Mouse (Mus musculus): Measurements from ENCODE around the gene Tnfaip8l1.

Gene Tnfaip8l1

GRCm38 (mm10) chr17:56162231-56162774 is at the start of gene Tnfaip8l1:
Tnfaip8l1 (plus strand) TSS chr17:56162477.
- peak; percentile 91 for DNase-seq (ENCODE audit: low spot score)

DNA sequence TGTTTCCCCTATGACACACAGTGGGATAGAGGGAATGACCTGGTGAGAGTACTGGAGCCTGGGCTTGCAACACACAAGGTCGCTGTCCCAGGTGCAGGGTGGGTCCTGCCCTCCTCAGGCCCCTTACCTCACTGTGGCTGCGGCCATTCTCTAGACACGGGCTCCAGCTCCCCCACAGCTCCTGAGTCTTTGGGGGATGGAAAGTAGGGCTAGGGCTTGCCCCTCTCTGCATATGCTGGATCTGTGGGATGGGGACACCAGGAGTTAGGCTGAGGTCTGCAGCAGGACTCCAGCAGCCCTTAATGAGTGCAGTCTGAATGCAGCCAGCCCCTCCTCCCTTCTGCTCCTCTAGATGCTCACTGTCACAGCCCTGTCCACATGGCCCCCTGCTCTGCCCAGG is 49.5 kb upstream of the Tnfaip8l1 start:
- no peak for DNase-seq (ENCODE audit: low spot score)

DNA sequence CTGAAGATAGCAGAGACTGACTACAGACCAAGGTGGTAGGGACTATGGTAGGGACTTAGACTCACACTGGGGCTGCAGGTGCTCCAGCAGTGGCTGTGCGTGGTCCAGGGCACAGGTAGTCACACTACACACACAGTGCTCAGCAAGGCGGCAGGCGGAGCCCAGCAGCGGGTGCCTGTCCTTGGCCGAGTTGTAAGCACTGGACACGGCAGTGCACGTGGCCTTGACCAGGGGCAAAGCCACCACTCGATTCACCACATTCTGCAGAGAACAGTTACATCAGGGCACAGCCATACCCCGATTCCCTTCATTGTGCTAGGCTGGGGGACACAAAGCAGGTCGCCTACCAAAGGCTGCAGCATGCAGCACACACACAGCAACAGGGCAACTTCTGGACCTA is 46.1 kb upstream of the Tnfaip8l1 start:
- DNase-seq (ENCODE audit: low spot score), result no peak

DNA sequence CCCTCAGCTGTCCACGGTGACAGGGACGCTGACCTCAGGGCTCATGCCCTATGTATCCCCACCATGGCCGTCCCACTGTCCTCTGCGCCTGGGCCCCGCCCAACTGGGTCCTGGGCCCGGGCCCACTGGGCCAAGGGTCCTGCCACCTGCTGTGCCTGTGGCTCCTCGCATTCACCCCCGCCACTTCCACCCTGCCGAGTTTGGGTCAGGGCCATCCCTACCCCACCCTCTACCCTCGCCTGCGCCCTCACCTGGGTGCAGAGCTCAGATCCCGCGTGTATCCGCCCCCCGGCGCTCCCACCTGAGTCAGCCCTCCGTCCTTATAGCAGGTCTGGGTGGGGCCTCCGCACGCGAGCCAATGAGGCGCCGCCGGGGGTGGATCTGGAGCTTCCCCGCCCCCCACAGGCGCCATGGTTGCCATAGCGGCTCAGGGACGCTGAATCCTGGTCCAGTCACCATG is 45.0 kb upstream of the Tnfaip8l1 start, which contains the start of gene Plin5:
Plin5 (minus strand) TSS at position 346 of the 460 bp plus-strand sequence.
- no peak for DNase-seq (ENCODE audit: low spot score)

DNA sequence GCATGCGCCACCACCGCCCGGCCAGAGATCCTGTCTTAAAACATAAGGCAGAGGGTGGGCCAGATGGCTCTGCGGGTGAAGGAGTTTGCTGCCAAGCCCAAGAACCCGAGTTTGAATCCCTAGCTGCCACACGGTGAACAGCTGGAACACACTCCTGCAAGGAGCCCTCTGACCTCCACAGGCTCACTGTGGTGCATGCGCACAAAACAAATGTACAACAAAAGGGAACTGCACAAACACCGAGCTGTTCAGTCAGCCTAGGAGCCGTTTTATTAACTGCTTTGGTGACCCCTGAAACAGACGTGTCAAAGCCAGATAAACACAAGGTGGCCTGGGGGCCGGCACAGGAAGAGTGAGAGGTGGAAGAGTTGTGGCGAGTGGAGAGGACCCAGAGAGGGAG is 42.8 kb upstream of the Tnfaip8l1 start:
- no peak for DNase-seq (ENCODE audit: low spot score)

DNA sequence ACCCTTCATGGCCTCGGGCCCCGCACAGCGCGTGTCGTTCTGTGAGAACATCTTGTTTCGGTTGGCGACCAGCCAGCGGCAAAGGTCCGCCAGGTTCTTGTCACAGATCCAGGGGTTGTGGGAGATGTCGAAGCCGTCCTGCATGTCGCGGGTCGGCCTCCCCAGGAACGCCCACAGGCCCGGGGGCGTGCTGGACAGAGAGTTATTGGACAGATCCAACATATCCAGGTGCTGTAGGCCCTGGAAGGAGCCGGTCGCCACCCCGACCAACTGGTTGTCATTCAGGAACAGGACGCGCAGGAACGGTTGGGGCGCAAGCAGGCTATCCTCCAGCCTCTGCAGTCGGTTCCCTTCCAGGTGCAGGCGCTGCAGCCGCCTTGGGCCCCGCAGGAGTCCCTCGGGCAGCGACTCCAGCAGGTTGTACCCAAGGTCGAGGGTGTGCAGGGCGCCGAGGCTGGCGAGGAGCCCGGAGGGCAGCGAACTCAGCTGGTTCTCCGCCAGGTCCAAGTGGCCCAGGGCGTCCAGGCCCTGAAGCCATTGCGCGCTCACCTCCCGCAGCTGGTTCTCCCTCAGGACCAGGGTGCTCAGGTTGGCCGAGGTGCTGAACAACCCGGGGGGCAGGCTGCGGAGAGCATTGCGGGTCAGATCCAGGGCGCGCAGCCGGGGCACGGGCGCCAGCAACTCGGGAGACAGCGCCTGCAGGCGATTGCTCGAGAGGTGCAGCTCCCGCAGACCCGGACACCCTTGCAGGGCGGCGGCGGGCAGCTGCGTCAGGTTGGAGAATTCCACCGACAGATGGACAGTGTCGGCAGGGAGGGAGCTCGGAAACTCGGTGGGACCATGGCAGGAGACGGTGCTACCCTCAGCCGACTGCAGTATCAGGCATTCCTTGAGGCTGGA is 42.0 kb upstream of the Tnfaip8l1 start:
- DNase-seq (ENCODE audit: low spot score), result no peak

DNA sequence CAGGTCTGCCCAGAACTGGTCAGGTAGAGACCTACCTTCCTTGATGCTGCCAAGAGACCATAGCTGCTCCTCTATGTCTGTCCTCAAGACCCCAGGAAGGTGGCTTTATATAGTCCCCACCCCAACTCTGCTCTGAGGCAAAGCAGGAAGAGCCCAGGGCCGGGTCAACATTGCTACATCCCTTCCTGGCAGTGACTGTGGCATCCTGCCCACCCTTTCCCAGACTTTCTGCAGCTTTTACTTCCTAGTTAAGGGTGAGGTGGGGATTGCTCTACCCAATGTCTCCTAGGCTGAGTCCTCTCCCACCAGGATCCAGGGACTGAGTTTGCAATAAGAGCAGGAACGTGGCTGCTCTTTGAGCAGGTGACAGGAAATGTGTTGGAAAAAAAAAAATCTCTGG is 40.5 kb upstream of the Tnfaip8l1 start, which contains the start of gene Lrg1:
Lrg1 (minus strand) TSS at position 176 of the 400 bp plus-strand sequence.
- DNase-seq (ENCODE audit: low spot score), result no peak

- DNase-seq (ENCODE audit: low spot score), result no peak
Observed at GRCm38 (mm10) chr17:56123161-56123560, 39.1 kb upstream of the Tnfaip8l1 start.

DNA sequence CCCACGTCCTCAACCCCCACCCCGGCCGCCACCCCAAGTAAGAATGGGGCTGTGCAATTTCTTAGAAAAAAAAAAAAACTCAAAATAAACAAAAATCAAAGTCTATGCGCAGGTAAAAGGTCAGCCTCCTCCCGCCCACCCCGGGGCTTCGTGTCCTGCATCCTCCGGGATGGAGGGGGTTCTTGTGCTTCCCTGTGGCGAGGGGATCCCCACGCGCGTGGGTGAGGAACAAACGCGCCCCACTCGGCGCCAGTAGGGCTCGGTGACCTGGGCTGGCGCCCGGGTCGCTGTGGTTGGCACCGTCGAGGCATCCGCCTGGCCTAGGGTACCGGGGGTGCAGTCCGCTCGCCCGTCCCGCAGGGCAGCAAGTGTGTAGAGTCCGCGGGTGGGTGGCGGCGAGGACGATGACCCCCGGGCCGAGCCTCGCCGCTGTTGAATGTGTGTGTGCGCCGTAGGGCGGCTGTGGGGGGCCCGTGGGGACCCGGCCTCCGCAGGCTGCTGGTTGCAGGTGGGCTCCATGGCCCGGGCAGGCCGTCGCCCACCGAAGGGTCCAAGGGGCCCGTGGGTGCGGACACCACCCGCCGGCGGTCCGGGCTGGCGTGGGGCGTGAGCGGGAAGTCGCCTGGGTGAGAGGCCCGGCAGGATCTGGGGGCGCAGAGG is 38.5 kb upstream of the Tnfaip8l1 start:
- DNase-seq (ENCODE audit: low spot score), result no peak

GRCm38 (mm10) chr17:56124377-56125275 is 37.7 kb upstream of the Tnfaip8l1 start:
- DNase-seq (ENCODE audit: low spot score), result no peak

- DNase-seq (ENCODE audit: low spot score), result no peak
Observed at GRCm38 (mm10) chr17:56125276-56125630, 37.0 kb upstream of the Tnfaip8l1 start.

- no peak for DNase-seq (ENCODE audit: low spot score)
Observed at GRCm38 (mm10) chr17:56126175-56126574, 36.1 kb upstream of the Tnfaip8l1 start.

DNA sequence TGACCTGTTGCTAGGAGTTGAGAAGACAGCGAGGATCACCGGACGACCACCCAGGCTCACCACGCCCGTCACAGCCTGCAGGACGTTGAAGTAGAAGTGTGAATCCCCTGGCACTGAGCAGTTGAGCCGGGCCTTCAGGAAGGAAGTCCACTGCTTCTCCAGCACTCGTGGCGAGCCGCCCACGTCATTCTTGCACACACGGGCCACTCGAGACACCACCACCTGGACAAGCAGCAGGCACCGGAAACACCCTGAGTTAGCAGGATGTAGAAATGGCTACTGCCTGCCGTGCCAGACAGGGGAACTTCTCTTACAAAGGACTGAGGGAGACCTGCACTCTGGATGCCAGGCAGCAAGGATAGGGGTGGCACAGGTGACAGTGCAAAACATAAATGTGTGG is 34.0 kb upstream of the Tnfaip8l1 start:
- no peak for DNase-seq (ENCODE audit: low spot score)

GRCm38 (mm10) chr17:56131136-56131535 is 31.1 kb upstream of the Tnfaip8l1 start:
- no peak for DNase-seq (ENCODE audit: low spot score)

- DNase-seq (ENCODE audit: low spot score), result no peak
Observed at GRCm38 (mm10) chr17:56131814-56132213, 30.5 kb upstream of the Tnfaip8l1 start.

- DNase-seq (ENCODE audit: low spot score), result no peak
Observed at GRCm38 (mm10) chr17:56132661-56133060, 29.6 kb upstream of the Tnfaip8l1 start.

- DNase-seq (ENCODE audit: low spot score), result no peak
Observed at GRCm38 (mm10) chr17:56133457-56134363, 28.6 kb upstream of the Tnfaip8l1 start.

- DNase-seq (ENCODE audit: low spot score), result no peak
Observed at GRCm38 (mm10) chr17:56134463-56134971, 27.8 kb upstream of the Tnfaip8l1 start.

DNA sequence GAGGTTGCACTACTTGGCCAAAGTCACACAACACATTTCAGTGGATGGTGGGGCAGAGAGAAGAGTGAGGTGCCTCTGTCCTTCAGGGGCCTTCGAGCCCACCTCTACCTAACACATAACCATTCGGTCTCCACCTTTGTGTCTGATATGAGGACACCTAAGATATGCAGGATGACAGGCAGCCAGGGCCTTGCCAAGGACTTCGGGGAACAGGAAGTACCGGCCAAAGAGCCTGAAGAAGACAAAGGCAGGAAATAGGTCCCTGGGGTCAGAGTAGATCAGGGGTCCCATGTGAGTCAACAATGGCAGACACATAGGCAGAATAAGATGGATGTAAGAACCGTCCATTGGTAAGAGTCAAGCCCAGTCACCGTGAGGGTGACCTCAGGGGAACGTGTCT is 25.7 kb upstream of the Tnfaip8l1 start:
- DNase-seq (ENCODE audit: low spot score), result no peak

GRCm38 (mm10) chr17:56137839-56138613 is 24.3 kb upstream of the Tnfaip8l1 start:
- DNase-seq (ENCODE audit: low spot score), result no peak
